Mouse (Mus musculus) CD4-positive, CD25-positive, alpha-beta regulatory T cell, adult 2 months (primary cell): ENCODE data around the gene Cfi.

Experiments used
- DNase-seq: peaks from one replicate; pipeline ENCODE4 v3.0.0-alpha.2; 2012; ENCODE audit warnings: low read depth, low spot score

Gene Cfi

DNA sequence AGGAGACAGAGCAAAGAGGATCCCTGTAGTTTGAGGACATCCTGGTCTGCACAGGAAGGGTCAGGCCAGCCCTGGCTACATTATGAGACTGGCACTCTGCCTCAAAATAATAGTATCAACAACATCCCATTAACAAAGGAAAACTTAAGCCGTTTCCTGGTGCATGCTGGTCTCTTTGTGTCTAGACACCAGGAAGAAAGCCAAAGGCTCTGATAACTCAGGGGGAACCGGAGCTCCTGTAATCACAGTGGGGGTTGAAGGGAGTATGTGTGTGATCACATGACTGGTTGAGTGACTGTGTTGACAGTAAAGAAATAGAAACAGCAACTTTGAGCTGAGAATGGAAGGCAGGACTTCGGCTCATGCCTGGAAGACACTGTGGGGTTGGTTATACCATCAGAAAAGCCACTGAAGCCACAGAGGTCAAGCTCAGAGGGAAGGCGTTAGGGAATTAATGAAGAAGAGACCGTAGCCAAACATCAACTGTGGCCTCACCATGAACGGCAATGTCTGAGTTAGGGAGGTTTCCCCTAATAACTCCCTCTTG, at the start of gene Cfi:
Gene Cfi, plus strand, starts transcription at position 497 of the 547 bp plus-strand sequence.
- DNase-seq: no peak

- DNase-seq: no peak
Observed at GRCm38 (mm10) chr3:129793801-129794200, 41.9 kb upstream of the Cfi start.

GRCm38 (mm10) chr3:129797341-129797740, 38.3 kb upstream of the Cfi start:
- DNase-seq: no peak

DNA sequence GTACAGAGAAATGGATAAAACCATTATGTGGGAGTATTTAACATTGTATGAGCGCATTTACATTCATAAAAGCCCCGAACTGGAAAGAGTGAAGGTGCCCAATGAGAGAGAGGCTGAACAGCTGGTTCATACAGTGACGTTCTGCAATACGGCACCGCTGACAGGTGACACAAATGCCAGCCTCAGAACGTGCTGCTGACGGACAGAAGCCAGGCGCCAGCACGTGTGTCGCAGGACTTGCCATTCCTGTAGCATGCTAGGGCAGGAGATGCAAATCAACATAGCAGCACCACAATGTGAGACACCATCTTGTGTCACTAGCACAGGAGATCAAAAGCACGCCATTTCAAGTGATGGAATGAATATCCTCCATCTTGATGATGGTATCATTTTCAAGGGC, 37.1 kb upstream of the Cfi start:
- DNase-seq: no peak

DNA sequence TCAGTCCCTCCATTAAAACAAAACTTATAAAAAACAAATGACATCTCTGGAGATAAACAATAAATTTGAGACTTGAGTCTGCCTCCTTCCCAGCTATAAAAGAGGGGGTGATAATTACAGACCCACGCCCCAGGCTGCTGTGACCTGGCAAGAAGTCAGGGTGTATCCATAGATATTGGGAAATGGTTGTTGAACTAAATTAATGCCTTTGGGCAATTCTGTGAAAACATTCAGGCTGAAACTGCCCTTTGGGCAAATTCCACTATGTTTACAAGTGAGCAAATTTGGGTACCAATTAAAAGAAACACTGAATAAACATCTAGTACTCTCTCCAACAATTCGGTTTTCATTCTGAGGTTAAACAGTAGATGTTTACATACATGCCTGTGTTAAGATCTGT, 36.7 kb upstream of the Cfi start:
- DNase-seq: no peak

DNA sequence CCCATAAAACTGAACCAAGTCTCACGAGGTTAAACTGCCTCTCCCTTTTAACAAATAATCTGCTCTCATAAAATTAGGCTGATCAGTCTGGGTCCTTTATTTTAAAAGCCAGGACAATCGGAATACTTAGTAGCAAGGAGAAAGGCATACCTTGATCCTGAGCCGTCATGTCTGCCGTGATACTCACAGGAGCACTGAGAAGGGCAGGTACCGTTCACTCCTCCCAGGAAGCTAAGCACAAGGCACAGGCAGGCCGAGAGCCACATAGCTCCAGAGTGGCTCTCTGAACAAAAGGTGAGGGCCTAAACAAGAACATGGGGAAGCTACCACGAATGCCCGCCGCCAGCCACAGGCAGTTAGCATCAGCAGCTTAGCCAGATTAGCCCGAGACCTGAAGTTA, 31.9 kb upstream of the Cfi start, which contains the start of gene Lrit3:
Gene Lrit3, minus strand, starts transcription at position 266 of the 400 bp plus-strand sequence.
- DNase-seq: no peak

- DNase-seq: no peak
Observed at GRCm38 (mm10) chr3:129820847-129821246, 14.8 kb upstream of the Cfi start.

- DNase-seq: no peak
Observed at GRCm38 (mm10) chr3:129821736-129822135, 13.9 kb upstream of the Cfi start.

GRCm38 (mm10) chr3:129822206-129822775, 13.4 kb upstream of the Cfi start, which contains the start of gene Rrh:
TSS of gene Rrh (minus strand) at chr3:129822587.
- no peak for DNase-seq

GRCm38 (mm10) chr3:129823293-129823692, 12.4 kb upstream of the Cfi start:
- peak; percentile 71 for DNase-seq

GRCm38 (mm10) chr3:129824146-129824545, 11.5 kb upstream of the Cfi start:
- no peak for DNase-seq

DNA sequence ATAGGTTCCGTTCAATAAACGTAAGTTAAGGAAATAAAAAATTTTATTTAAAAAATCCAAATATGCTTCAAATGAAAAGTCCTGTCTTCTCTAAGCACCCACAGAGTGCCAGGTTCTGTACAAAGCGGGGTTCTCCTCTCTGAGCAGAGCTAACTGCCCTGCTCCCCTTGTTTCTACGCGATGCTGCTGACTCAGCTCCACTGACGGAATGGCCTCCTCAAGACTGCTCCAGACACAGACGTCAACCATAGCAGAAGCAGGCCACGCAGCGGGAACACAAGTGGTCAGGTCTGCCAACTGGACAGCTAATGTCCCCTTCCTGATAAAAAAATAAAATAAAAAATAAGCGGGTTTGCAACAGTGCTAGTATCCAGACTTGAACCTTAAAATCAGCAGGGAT, 10.8 kb upstream of the Cfi start:
- DNase-seq: no peak

DNA sequence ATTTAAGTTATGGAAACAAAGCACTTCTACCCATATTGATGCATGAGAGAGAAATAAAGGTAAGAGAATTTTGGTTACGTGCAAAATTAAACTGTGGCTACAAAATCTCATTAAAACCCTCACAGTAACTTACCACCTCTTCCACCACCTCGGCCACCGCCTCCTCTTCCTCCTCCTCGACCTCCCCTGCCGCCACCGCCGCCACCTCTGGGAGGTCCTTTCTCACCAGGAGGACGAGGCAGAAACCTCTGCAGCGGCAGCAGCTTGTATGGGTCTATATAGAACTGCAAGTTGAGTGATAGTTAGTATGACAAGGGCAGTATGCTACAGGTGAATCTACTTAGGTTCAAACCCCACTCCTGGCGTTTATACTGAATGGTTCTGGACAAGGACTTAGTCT, 9.0 kb upstream of the Cfi start:
- no peak for DNase-seq

DNA sequence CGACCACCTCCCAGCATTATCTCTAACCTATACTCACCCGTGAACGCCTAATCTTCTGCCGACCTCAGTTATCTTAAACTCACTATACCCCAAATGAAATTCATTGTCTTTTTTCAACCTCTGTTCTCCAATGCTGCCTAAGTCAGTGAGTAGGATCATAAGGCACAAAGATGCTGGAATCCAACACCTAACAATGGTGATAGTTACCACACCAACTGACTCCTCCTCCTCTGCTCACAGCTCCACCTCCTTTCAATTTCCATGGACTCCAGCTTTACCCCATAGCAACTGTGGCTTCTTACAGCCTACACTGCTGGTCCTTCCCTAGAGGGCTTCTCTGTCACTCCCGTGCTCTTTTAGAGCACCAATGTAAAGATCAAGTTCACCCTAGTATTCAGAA, 8.0 kb upstream of the Cfi start:
- no peak for DNase-seq

- peak; percentile 66 for DNase-seq
Observed at GRCm38 (mm10) chr3:129830626-129831025, 5.1 kb upstream of the Cfi start.

- peak; percentile 99 for DNase-seq
Observed at GRCm38 (mm10) chr3:129831035-129831568, 4.6 kb upstream of the Cfi start, which contains the start of gene Gar1. TSS of gene Gar1 (minus strand) at chr3:129831396.

GRCm38 (mm10) chr3:129836051-129836697, 490 bp downstream of the Cfi start:
- no peak for DNase-seq

GRCm38 (mm10) chr3:129836965-129837364, 1.3 kb downstream of the Cfi start:
- no peak for DNase-seq

GRCm38 (mm10) chr3:129838017-129838416, 2.3 kb downstream of the Cfi start:
- DNase-seq: no peak

GRCm38 (mm10) chr3:129845868-129846267, 10.2 kb downstream of the Cfi start:
- DNase-seq: no peak

- no peak for DNase-seq
Observed at GRCm38 (mm10) chr3:129846846-129847245, 11.2 kb downstream of the Cfi start.

- DNase-seq: no peak
Observed at GRCm38 (mm10) chr3:129862592-129862991, 26.9 kb downstream of the Cfi start.

DNA sequence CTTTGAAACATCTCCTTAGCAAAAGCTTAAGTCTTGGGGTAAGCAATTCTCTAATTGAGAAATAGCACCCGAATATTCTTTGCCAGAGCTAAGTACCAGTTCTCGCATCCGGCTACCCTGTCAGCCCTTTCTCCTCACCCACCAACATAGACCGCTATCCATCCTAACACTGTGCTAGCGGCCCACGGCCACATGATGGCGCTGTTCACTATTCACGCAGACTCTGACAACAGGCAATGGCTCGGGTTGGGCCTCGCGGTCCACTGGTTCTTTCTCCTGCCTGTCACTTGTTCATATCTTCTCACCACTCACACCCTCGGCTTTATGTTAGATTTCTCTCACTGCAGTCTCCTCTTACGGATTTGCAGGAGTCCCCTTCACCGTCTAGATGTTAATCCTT, 28.0 kb downstream of the Cfi start:
- peak; percentile 74 for DNase-seq
